Mouse (Mus musculus): ENCODE results near the gene Slc44a5. TPM values are rescaled to one million over a fixed set of nuclear protein-coding genes. Genes with fewer than 3 reads are reported as not detected.

The Slc44a5 gene
- polyA plus RNA-seq, 1 experiment from 2014 or later: 7.9 TPM

DNA sequence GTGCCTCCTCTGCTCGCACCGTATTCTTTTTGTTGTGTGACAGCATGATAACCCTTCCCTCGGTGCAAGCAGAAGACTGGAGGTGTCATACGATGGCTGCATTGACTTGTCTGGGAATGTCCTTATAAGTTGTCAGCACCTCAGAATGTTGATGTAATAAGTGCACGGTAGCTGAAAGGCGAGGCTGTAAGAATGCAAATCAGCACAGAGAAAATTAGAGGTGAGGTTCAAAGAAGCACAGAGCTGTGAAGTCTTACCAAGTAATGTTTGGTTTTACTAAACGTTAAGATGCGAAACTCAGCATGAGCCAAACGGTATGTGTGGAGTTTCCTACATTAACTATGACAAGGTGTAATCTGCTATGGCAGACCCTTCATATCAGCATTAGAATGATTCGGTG is 102.5 kb downstream of the Slc44a5 start:
- no peaks in the 10 kb centered on the region for H3K27me3 ChIP-seq
- H3K4me2 ChIP-seq (replicated peaks): no peak overlapping the region
- no peaks in the 10 kb centered on the region for H3K9me3 ChIP-seq
- no peaks in the 10 kb centered on the region for H3K36me3 ChIP-seq
- no peak overlapping the region for H3K9ac ChIP-seq (replicated peaks)
- 75% methylated on average over 10 of the region's 10 CpGs for WGBS
- H3K4me3 ChIP-seq: no peak overlapping the region
- H3K4me1 ChIP-seq: no peaks in the 10 kb centered on the region
- no peak overlapping the region for H3K27ac ChIP-seq (replicated peaks)
- ATAC-seq (replicated peaks): no peak

DNA sequence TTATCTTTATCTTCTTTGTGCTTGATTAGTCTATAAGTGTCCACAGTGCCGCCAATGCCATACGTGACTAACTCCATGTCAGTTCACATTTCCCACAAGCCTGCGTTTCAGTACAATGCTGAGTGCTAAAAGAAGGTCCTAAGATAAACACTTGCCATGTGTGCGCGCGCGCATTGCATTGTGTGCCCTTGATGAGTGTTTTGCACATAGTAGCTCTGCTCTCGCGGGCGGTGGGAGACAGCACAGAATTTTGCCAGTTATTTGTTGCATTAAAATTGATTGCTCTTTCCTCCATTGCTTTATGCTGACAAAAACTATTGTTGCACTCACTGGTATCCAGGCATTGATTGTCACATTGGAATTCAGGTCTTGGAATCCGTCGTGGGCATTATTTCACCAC is 108.5 kb downstream of the Slc44a5 start:
- Histone ChIP-seq H3K9ac (replicated peaks) (no peak overlapping the region), H3K4me3 (no peak overlapping the region), H3K4me1 (peaks cover 14% of the 10 kb centered on the region), H3K9me3 (no peaks in the 10 kb centered on the region), H3K27ac (replicated peaks) (no peak overlapping the region), H3K27me3 (no peaks in the 10 kb centered on the region), H3K36me3 (no peaks in the 10 kb centered on the region), H3K4me2 (replicated peaks) (peak overlapping the region; percentile 16)
- peak; percentile 77 for ATAC-seq (replicated peaks)
- 26% methylated on average over 12 of the region's 12 CpGs for WGBS

DNA sequence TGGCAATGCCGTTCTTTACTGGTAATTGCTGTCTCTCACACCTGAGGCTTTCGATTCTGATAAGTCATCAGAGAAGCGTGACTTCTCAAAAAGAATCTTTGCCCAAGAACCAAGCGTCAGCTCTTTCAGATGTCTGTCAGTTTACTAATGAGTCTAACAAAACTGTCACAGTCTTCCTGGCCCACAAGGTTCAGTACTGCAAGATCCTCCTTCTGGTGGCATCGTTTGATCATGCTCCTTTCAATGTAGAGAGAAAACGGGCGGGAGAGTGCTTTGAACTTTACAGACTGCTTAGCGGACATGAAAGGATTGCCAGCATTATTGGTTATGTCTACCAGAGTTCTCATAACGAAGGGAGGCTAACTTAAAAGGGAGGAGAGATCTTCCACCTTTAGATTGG is 109.0 kb downstream of the Slc44a5 start:
- 10% methylated on average over 9 of the region's 9 CpGs for WGBS
- Histone ChIP-seq H3K36me3 (no peaks in the 10 kb centered on the region), H3K4me1 (peaks cover 14% of the 10 kb centered on the region), H3K4me2 (replicated peaks) (peak overlapping the region; percentile 16), H3K27ac (replicated peaks) (no peak overlapping the region), H3K9ac (replicated peaks) (no peak overlapping the region), H3K27me3 (no peaks in the 10 kb centered on the region), H3K9me3 (no peaks in the 10 kb centered on the region), H3K4me3 (no peak overlapping the region)
- peak; percentile 62; the same call in 1 of the 2 replicates for ATAC-seq (replicated peaks)

DNA sequence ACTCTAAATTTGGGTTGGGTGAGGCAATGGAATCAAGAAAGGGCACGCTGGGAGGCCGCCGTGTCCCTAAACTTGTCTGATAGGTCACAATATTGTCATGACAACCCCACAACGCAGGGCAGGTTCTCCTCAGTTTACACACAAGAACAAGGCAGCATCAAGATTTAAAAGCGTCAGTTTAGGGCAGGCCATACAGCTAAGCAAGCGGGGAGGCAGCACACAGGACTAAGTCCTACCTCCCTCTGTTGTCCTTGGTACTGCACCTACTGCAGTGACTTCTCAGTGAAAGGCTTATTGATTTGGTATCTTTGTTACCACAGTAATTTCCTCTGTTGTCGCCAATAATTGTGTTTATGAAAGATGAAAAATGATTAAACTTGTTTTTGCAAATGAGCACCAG is 109.7 kb downstream of the Slc44a5 start:
- 0 out of 2 replicates have a peak, but pooled peaks have one; percentile 8 for ATAC-seq (replicated peaks)
- Histone ChIP-seq H3K27me3 (no peaks in the 10 kb centered on the region), H3K9ac (replicated peaks) (no peak overlapping the region), H3K4me3 (no peak overlapping the region), H3K36me3 (no peaks in the 10 kb centered on the region), H3K4me1 (peaks cover 14% of the 10 kb centered on the region), H3K9me3 (no peaks in the 10 kb centered on the region), H3K27ac (replicated peaks) (no peak overlapping the region), H3K4me2 (replicated peaks) (no peak overlapping the region)
- 54% methylated on average over 7 of the region's 7 CpGs for WGBS

DNA sequence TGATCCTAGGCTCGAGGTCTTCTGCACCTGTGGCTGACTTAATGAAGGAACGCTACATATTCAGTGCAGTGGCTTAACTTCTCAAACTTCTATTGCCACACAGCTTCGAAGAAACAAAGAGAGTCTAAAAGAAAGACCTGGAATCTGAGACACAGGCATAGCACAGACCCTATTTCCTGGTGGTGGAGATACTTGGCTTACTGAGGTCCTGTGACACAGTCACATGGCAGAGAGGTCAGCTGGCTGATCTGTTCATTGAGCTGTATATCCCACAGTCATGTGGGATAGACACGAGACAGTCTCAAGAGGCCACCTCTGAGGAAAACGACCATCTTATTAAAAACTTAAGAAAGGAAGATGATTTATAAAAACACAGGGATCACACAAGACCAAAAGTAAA is 116.8 kb downstream of the Slc44a5 start:
- Histone ChIP-seq H3K27me3 (no peaks in the 10 kb centered on the region), H3K4me1 (peaks cover 13% of the 10 kb centered on the region), H3K27ac (replicated peaks) (no peak overlapping the region), H3K9ac (replicated peaks) (no peak overlapping the region), H3K36me3 (no peaks in the 10 kb centered on the region), H3K9me3 (no peaks in the 10 kb centered on the region), H3K4me2 (replicated peaks) (no peak overlapping the region), H3K4me3 (no peak overlapping the region)
- 83% methylated on average over 5 of the region's 5 CpGs for WGBS
- no peak for ATAC-seq (replicated peaks)

DNA sequence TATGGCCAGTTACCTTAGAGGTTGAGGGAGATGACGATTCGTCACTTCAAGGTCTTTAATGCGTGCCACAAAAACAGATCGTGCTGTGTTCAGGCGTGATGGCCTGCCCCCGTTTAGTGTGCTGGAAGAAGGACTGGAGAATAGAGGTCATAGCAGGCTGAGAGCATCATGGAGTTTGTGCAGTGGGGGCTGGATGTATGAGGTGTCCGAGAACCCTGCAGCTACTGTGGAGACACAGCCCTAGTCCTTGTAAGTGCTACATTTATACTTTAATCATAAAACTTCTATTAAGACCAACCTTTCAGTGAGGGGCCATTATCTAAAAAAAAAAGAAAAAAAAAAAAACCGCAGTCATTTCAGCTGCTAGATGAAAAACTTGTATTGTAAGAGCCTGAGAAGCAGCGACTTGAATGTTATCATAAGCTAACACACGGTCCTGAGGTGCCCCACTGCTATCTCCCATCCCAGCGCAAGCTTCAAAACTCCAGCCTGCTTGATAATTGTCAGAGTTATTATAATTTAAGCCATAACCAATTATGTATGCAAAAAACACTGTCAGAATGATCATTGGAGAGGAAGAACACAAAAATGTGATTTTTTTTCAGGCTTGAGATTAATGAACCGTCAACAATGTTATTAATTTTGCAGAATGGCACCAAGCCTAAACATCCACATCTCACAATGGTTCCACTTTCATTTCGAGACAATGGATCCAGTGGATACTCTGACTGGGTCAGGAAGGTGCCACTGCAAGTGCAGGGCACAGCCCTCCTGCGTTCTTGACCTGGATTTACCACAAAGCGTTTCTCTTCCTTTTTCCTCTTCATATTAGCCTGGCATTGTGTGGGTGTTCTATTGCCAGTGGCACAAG is 118.5 kb downstream of the Slc44a5 start:
- H3K9ac ChIP-seq (replicated peaks): no peak overlapping the region
- H3K4me3 ChIP-seq: no peak overlapping the region
- no peak overlapping the region for H3K4me2 ChIP-seq (replicated peaks)
- H3K27ac ChIP-seq (replicated peaks): no peak overlapping the region
- H3K9me3 ChIP-seq: no peaks in the 10 kb centered on the region
- peaks cover 13% of the 10 kb centered on the region for H3K4me1 ChIP-seq
- no peaks in the 10 kb centered on the region for H3K27me3 ChIP-seq
- no peaks in the 10 kb centered on the region for H3K36me3 ChIP-seq
- 79% methylated on average over 15 of the region's 15 CpGs for WGBS
- no peak for ATAC-seq (replicated peaks)

DNA sequence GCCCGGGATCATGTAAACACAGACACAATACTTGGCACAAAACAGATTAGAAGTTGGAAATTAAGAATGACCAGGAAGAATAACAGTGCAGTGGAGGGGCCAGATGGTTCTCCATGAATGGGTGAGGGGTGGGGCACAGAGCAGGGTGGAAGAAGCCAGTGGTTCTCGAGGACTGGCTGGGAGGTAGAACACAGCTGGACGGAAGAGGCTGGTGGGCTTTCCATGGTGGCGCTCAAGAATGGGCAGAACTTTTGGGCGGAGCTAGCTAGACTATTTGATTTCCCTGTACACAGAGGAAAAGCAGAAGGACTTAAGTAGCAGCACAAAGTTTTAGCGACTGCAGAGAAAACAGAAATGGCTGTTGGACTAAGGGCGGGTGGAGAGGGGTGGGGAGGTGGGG is 119.2 kb downstream of the Slc44a5 start:
- Histone ChIP-seq H3K9me3 (no peaks in the 10 kb centered on the region), H3K4me3 (no peak overlapping the region), H3K27ac (replicated peaks) (no peak overlapping the region), H3K4me2 (replicated peaks) (no peak overlapping the region), H3K4me1 (peaks cover 13% of the 10 kb centered on the region), H3K27me3 (no peaks in the 10 kb centered on the region), H3K9ac (replicated peaks) (no peak overlapping the region), H3K36me3 (no peaks in the 10 kb centered on the region)
- no peak; the same call in 1 of the 2 replicates for ATAC-seq (replicated peaks)
- 45% methylated on average over 7 of the region's 7 CpGs for WGBS

DNA sequence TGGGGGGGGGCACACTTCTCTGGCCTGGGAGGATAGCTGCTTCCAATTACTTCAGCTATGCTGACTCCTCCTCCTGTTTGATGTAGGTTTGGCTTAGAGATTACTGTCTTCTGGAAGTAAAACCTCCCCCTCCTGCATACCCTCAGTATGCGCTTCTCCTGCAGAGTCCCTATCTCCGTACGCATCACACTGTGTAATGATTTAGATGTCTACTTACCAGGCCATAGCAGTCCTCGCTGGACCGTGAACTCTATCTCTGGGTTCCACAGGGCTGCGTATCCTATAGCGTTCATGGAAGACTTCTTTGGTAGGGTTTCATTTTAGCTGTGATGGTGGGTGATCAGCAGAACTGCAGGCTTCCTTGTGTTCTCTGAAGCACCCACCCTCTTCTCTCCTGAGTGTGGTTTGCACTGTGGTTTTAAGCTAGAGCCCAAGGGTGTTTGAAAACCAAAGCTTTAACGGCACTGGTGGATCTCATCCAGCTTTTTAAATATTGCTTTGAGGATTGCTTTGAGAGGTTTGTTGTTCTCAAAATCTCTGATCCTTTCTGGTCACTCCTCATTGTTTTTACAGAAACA is 120.6 kb downstream of the Slc44a5 start:
- H3K4me2 ChIP-seq (replicated peaks): no peak overlapping the region
- 73% methylated on average over 8 of the region's 8 CpGs for WGBS
- no peak overlapping the region for H3K9ac ChIP-seq (replicated peaks)
- ATAC-seq (replicated peaks): no peak
- no peak overlapping the region for H3K4me3 ChIP-seq
- no peaks in the 10 kb centered on the region for H3K36me3 ChIP-seq
- H3K27me3 ChIP-seq: no peaks in the 10 kb centered on the region
- H3K27ac ChIP-seq (replicated peaks): no peak overlapping the region
- H3K9me3 ChIP-seq: no peaks in the 10 kb centered on the region
- peaks cover 13% of the 10 kb centered on the region for H3K4me1 ChIP-seq

DNA sequence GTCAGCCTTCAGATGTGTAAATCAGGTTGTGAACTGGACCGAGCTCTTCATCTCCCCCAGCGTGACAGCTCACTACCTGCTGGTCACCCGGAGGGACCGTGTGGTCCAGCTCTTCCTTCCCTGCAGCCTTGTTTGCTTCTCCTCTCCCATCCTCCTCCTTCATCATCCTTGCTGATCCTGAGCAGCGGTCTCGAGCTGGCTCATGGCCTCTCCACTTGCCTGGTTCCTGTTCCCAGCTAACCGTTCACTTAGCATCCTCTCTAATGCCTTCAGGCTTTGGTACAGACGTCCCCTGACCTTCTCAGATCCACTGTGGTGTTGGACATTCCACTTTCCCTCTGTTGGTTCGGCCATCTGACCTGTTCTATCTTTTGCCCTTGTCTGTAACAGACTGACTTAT is 128.4 kb downstream of the Slc44a5 start:
- H3K4me1 ChIP-seq: no peaks in the 10 kb centered on the region
- 90% methylated on average over 9 of the region's 9 CpGs for WGBS
- no peak overlapping the region for H3K9ac ChIP-seq (replicated peaks)

DNA sequence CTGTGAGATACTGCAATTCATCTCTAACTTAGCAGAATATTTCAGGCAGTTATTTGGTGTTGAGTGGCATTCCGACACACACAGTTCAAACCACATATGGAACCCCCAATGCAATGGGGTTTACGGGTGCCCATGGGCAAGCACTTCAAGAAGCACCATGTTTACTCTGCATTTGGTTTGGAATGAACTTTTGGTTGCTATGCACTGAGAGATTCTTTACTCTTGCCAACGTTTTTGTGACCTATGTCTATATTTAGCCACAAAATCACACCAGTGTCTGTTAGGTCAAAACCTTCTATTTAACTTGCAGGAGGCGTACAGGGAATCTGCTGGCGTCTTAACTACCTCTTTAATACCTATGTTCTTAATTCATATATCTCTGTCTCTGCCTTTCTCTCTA is 137.3 kb downstream of the Slc44a5 start:
- H3K4me1 ChIP-seq: peaks cover 9% of the 10 kb centered on the region
- ATAC-seq (replicated peaks): no peak
- H3K27me3 ChIP-seq: no peaks in the 10 kb centered on the region
- H3K9ac ChIP-seq (replicated peaks): no peak overlapping the region
- no peak overlapping the region for H3K27ac ChIP-seq (replicated peaks)
- WGBS: 85% methylated on average over 5 of the region's 5 CpGs
- H3K4me2 ChIP-seq (replicated peaks): no peak overlapping the region
- no peaks in the 10 kb centered on the region for H3K36me3 ChIP-seq
- H3K4me3 ChIP-seq: no peak overlapping the region
- no peaks in the 10 kb centered on the region for H3K9me3 ChIP-seq

More for the DNA sequence above, 128.4 kb downstream of the Slc44a5 start:
- Histone ChIP-seq H3K9me3 (no peaks in the 10 kb centered on the region), H3K4me3 (no peak overlapping the region), H3K27ac (replicated peaks) (no peak overlapping the region), H3K27me3 (no peaks in the 10 kb centered on the region), H3K4me2 (replicated peaks) (no peak overlapping the region), H3K36me3 (no peaks in the 10 kb centered on the region)
- ATAC-seq (replicated peaks): no peak

DNA sequence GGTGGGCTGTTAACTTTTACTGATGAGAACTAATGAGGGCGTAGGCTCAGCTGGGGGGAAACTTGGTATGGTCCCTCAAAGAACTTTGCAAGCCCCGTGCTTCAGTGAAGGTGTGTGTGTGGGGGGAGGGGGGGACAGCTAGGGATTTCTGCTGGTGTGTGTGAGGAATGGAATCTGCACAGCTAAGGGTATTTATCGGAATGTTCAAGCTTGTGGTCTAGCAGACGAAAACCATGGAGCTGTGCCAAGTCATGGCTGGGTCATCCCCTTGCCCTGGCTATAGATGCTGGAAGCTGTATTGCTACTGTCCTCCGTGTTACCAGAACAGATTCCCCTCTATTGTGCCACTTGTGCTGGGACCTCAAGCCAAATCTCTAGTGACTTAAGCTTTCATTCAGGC is 138.0 kb downstream of the Slc44a5 start:
- no peaks in the 10 kb centered on the region for H3K27me3 ChIP-seq
- 63% methylated on average over 5 of the region's 5 CpGs for WGBS
- H3K27ac ChIP-seq (replicated peaks): no peak overlapping the region
- no peak overlapping the region for H3K9ac ChIP-seq (replicated peaks)
- no peaks in the 10 kb centered on the region for H3K36me3 ChIP-seq
- H3K4me3 ChIP-seq: no peak overlapping the region
- H3K9me3 ChIP-seq: no peaks in the 10 kb centered on the region
- no peak overlapping the region for H3K4me2 ChIP-seq (replicated peaks)
- peaks cover 9% of the 10 kb centered on the region for H3K4me1 ChIP-seq
- ATAC-seq (replicated peaks): no peak

DNA sequence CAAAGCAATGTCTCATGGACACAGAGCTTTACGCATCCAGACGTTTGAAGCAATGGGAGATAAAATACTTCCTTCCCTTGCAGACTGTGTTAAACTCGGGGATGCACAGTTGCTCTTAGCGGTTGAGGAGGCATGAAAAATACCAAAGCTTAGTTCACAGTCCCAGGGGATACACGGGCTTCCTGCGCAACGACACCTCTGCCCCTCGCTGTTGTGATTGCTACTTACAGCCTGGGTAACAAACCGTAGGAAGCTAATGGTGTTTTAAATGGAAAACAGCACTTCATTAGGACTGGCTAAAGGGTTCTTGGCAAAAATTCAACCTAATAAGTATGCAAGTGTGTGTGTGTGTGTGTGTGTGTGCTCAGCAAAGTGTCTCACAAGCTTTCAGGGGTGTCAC is 141.8 kb downstream of the Slc44a5 start:
- 33% methylated on average over 9 of the region's 9 CpGs for WGBS
- Histone ChIP-seq H3K9ac (replicated peaks) (no peak overlapping the region), H3K27ac (replicated peaks) (no peak overlapping the region), H3K4me2 (replicated peaks) (no peak overlapping the region), H3K36me3 (no peaks in the 10 kb centered on the region), H3K27me3 (no peaks in the 10 kb centered on the region), H3K4me3 (no peak overlapping the region), H3K4me1 (peaks cover 19% of the 10 kb centered on the region), H3K9me3 (no peaks in the 10 kb centered on the region)
- no peak; the same call in 1 of the 2 replicates for ATAC-seq (replicated peaks)
